Mouse (Mus musculus): ENCODE measurements around the gene Klhl22.
"Not testable (repeated sequence)": the region's sequence is repeated elsewhere in the genome, so short reads cannot be mapped to it uniquely, and the experiment has no call there.

Gene Klhl22

DNA sequence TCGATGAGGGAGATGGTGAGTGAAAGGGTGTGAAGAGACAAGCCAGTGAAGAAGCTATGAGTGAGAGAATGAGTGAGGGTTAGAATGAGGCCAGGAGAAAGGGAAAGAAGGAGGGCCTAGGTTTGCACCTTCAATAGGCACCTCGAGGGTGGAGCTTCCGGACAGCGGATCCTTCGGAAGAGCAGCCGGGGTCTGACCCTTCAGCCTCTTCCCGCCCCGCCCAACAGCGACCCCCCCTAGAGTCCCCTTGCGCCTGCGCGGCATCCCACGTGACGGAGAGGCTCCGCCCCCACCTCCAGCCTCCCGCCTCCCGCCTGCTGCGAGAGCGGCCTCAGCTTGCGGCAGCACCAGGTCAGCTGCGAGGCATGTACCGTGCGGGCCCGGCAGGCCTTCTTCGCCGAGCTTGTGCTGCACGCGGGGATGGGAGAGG, at the start of gene Klhl22:
Gene Klhl22 (plus strand): TSS at position 275 of the 430 bp plus-strand sequence.
- peak; percentile 37 for DNase-seq (ENCODE audit: extremely low spot score, low read depth, low spot score)

DNA sequence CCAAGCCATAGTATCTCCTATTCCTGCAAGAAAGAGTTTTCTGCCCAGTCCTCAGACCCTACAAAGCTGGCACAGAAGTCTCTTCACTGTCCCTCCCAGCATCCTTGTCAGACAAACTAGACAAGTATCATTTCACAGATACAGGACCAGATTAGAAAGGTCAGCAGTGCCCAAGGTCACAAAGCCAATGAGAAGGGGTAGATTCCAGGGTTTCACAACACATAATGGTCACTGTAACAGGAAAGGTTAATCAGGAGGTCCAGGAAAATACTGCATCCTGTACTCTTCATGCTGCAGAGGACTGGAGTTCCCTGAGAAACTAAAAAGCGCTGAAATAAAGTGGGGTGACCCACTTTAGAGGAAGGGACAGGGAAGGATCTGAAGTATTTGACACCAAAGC, 41.6 kb upstream of the Klhl22 start:
- DNase-seq (ENCODE audit: extremely low spot score, low read depth, low spot score) = no peak

DNA sequence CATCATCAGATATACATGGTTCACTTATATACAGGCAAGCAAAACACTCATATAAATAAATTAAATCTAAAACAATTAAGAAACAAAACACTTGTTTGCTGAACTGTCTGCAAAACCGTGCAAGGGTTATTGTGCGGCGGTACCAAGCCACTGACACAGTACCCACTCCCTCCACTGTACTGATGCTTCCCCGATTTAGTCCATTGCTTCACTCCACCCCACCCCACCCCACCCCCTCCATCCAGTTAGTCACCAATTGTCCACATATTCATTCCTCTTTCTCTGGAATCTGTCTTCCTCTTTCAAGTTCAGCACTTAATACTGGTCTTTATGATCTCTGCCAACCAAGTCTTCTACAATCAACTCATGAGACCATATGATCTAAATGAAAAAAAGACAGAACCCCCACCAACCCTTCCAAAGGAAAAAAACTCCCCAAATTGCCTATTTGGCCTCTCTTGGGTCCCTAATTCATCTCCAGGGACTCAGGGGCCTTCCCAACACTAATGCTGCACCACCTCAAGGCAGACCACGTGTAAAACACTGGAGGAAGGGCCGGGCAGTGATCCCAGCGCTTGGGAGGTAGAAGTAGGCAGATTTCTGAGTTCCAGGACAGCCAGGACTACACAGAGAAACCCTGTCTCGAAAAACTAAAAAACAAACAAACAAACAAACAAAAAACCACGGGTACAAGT, 38.2 kb upstream of the Klhl22 start:
- DNase-seq (ENCODE audit: extremely low spot score, low read depth, low spot score) = no peak

DNA sequence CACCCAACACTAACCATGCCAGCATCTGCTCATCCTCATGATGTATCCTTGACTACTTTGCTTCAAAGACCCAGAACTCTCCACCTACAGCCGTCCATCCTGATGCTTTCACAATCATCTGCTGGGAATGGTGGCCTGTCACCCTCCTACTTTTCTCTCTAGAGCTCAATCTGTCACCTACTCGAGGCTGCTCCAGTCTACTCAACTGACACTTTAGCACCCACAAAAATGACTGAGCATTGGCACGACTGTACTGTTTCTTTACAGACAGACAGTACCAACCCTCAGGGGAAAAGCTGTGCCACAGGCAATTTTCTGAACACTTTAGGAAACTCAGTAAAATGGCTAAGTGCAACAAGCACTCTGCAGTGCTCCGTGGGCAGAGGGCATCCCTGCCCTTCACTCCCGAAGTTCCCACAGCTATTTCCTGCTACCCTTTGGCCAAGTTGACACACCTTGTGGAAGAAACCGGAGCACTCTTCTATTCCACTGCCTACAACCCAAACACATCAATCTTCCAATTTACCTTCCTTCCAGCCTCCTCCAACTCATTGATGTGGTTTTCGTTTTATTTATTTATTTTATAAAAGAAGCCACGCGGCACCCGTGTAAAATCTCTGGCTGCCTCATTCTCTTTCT, 37.5 kb upstream of the Klhl22 start:
- DNase-seq (ENCODE audit: extremely low spot score, low read depth, low spot score) = no peak

DNA sequence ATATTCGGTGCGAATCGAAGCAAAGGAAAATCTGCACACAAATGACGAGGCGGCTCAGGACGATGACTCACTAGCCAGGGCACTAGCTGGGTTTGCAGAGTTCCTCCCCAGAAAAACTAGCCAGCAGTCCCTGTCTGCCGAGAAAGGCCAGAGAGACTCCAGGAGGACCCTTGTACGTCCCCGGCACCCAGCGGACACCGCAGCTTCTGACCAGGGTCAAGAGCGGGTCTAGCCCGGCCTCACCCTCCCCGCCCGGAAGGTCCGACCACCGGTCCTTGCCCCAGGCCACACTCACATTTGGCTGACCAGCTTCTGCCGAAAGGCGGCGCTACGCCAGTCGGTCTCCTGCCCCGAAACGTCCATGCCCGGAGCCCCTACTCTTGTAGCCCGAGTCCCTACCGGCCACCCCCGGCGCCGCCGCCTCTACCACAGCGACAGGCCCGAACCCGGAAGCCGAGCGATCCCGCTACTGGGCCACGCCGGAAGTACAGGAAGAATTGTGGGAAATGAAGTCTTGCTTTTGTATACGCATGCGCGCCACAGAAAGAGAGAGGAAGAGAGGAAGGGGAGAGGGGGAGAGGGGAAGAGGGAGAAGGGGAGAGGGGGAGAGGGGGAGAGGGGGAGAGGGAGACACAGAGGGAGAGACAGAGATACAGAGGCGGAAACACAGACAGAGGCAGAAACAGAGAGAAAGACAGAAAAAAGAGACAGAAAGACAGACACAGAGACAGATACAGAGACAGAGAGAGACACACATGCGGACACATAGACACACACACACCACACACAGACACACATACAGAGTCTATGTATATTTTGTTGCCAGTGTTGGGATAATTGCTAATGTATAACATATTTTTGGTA, 36.7 kb upstream of the Klhl22 start:
- peak; percentile 70 for DNase-seq (ENCODE audit: extremely low spot score, low read depth, low spot score)

DNA sequence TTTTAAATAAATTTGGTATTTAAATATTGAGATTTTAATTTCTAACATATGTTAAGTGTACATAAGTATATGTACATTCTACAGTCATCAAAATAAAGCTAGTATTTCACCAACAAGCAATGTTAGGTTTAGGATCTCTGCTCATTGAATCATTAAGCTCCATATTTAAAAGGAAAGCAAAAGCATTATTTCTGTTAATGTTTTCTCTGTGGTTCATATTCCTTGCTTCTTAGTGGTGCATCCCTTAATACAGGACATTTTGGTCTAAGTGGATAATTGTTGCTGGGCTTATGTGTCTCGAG, 36.1 kb upstream of the Klhl22 start:
- no peak for DNase-seq (ENCODE audit: extremely low spot score, low read depth, low spot score)

DNA sequence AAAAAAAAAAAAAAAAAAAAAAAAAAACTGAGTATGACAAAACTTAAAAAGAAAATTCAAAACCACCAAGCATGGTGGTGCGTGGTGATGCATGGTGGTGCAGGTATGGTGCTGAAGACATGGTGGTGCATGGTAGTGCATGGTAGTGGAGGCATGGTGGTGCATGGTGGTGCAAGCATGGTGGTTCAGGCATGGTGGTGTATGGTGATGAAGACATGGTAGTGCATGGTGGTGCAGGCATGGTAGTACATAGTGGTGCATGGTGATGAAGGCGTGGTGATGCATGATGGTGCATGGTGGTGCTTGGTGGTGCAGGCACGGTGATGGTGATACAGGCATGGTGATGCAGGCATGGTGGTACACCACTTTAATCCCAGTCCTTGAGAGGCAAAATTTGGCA, 35.0 kb upstream of the Klhl22 start:
- DNase-seq (ENCODE audit: extremely low spot score, low read depth, low spot score) = no peak

DNA sequence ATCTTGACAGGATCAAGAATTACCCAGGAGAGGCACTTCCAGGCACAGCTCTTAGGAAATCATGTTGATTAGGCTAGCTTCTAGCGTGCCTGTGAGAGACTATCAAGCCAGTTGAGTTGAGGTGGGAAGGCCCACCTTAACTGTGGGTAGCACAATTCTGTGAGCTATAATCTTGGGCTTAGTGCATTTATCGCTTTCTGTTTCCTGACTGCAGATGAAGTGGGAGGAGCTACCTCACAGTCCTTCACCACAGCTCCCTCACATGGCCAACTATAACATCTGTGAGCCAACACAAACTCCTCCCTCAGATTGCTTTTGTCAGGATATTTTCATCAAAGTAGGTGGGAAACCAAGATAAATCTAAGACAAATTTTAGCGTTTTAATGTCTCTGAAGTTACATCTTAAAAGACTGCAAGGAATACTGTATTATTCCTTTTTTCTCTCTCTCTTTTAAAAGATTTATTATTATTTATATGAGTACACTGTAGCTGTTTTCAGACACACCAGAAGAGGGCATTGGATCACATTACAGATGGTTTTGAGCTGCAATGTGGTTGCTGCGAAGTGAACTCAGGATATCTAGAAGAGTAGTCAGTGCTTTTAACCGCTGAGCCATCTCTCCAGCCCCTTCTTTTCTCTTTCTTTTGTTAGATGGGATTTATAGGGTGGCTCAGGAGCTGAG, 32.1 kb upstream of the Klhl22 start:
- DNase-seq (ENCODE audit: extremely low spot score, low read depth, low spot score) = no peak

DNA sequence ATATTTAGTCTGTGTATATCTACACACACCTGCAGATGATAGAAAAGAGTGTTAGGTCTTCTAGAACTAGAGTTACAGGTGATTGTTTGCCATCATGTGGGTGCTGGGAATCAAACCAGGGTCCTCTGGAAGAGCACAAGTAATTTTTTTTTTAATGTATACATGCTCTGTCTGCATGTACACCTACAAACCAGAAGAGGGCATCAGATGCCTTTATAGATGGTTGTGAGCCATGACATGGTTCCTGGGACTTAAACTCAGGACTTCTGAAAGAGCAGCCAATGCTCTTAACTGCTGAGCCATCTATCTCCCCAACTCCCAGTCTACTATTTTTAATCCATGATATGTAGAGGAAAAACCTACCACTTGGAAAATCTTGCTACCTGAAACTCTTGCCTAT, 29.4 kb upstream of the Klhl22 start:
- DNase-seq (ENCODE audit: extremely low spot score, low read depth, low spot score) = no peak

GRCm38 (mm10) chr16:17732021-17732420, 27.4 kb upstream of the Klhl22 start:
- no peak for DNase-seq (ENCODE audit: extremely low spot score, low read depth, low spot score)

DNA sequence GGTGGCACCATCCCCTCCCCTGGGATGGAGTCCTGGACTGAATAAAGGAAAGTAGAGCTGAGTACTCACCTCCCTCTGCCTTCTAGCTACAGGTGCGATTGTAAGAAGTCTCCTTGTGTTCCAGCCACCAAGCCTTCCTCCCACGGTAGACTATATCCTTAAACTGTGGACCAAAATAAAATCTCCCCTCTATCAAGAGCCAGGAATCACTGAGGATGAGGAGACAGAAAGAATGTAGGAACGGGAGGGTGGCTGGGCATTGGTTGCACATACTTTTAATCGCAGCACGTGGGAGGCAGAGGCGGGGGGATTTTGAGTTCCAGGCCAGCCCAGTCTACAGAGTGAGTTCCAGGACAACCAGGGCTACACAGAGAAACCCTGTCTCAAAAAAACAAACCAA, 27.0 kb upstream of the Klhl22 start:
- no peak for DNase-seq (ENCODE audit: extremely low spot score, low read depth, low spot score)

- no peak for DNase-seq (ENCODE audit: extremely low spot score, low read depth, low spot score)
Measured at GRCm38 (mm10) chr16:17732841-17733340, 26.5 kb upstream of the Klhl22 start, which contains the start of gene Med15. Med15 (minus strand) TSS chr16:17732891.

DNA sequence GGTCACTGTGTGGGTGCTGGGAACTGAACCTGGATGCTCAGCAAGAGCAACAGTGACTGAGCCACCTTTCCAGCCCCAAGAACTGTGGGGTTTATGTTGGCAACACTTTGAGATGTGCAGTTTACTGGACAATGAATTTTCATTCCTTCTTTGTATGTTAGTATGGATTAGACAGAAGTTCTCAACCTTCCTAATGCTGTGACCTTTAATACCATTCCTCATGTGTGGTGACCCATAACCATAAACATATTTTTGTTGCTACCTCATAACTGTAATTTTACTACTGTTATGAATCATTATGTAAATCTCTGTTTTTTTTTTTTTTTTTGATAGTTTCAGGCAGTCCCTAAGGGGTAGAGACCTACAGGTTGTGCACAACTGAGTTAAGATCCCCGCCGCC, 25.8 kb upstream of the Klhl22 start:
- no peak for DNase-seq (ENCODE audit: extremely low spot score, low read depth, low spot score)

DNA sequence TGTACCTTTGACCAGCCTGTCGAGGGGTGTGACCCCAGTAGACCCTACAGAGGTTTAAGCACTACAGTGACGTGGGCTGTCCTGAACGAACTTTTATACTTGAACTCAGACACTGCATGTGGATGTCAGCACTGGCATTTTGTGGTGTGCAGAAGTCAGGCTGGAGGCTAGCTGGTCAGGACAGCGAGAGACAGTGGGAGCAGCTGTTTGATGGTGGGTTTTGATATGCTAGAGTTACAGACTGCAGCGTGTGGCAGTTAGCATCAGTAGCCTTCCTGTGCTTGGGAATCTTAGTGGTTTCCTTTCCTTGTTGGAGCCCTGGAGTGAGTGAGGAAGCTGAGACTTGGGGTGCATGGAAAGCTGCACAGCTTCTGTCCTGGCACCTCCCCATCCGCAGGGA, 24.5 kb upstream of the Klhl22 start:
- not testable (repeated sequence) for DNase-seq (ENCODE audit: extremely low spot score, low read depth, low spot score)

DNA sequence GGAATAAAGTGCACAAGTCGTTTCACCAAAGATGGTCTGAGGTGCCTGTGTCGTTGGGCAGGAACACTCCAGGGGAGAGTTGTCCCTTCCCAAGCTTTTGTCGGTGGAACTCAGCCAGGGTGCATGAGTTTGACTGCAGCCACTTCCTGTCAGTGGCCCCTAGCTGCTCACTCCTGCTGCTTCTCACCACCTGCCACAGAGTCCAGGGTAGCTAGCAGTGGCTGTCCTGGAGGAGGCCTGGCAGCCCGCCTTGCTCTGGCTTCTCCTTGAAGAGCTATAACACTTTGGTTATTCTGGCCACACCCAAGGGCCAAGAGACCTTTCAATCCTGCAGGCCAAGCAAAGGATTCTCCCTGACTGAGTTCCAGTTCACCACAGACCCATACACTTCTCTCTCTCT, 23.3 kb upstream of the Klhl22 start:
- DNase-seq (ENCODE audit: extremely low spot score, low read depth, low spot score) = no peak

DNA sequence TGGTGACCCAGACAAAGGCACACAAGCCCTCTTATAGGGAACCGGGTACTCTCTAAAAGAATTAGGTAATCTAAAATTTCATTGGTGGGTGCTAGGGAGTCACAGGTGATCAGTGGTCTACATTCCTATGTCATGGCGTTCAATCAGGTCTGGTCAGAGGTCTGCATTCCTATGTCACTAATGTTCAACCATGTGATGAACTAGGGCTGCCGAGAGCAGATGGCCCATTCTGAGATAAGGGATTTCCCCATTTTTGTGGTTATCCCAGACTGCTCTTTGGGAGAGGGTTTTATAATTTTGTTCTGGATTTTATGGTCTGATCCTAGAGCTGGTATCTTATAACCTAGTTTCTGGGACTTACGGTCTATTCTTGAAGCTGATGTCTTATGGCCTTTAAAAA, 19.3 kb upstream of the Klhl22 start:
- no peak for DNase-seq (ENCODE audit: extremely low spot score, low read depth, low spot score)

DNA sequence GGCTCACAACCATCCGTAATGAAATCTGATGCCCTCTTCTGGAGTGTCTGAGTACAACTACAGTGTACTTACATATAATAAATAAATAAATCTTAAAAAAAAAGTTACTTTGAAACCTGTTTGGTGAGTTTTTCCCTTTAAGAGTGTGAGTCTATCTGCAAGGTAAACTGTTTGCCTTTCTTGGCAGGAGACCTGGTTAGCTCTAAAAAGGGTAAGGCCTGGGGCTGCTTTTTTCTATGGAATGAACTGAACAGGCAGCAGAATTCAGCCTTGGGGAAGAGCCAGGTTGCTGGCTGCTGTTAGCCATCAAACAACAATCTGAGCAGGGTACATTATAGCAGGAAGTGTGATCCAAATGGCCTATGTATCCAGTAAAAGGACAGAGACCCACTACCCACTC, 16.6 kb upstream of the Klhl22 start:
- DNase-seq (ENCODE audit: extremely low spot score, low read depth, low spot score) = no peak

DNA sequence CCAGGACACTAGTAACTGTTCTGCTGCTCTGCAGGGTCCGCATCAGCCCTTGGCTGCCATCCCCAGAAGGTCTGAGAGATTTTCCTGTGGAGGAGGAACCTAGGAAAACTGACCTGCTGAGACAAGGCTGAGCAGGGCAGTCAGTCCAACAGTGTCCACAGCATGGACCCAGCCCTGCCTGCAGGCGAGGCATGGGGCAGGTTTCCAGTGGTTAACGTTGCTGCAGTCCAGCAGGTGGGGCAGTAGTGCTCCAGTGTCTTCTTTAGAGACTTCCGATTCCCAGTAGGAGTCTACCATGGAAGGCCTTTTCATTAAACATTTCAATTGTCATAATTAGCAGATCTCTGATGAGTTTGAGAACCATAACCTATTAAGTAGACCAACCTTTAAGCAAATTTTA, 16.1 kb upstream of the Klhl22 start:
- no peak for DNase-seq (ENCODE audit: extremely low spot score, low read depth, low spot score)

DNA sequence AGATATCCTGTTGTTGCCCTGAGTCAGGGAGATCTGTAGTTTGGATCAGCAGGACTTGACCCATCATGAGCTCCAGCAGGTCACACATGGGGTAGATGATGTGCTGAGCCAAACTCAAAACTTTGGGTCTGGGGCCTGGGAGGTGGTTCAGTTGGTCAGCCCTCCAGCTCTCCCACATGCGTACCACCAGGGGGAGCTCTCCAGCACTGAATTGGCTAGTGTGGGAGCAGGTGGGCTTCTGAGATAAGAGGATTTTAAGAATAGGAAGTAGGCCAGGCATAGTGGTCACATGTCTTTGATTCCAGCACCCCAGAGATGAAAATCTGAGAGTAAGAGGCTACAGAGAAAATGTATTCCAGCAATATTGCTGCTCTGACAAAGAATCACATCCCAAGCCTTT, 14.9 kb upstream of the Klhl22 start:
- no peak for DNase-seq (ENCODE audit: extremely low spot score, low read depth, low spot score)

DNA sequence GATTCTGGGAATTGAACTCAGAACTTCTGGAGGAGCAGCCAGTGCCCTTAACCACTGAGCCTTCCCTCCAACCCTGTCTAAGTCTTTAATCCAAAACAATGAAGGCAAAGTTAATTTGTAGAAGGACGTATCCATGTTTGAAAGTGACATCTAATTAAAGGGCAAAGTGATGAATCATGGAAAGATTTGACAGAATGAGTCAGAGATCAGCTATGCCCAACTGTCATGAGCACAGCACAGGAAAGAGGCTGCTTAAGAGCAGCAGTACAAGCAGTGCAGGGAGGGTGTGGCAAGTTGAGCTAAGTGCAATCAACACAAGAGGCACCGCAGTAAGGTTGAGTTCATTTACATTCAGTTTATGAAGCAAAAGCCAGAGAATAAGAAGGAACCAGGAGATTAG, 14.4 kb upstream of the Klhl22 start:
- DNase-seq (ENCODE audit: extremely low spot score, low read depth, low spot score) = no peak

GRCm38 (mm10) chr16:17753001-17753400, 6.4 kb upstream of the Klhl22 start:
- DNase-seq (ENCODE audit: extremely low spot score, low read depth, low spot score) = no peak

Measured in hindlimb bud, embryonic 11.5 days (tissue).